Mouse (Mus musculus) liver, adult (tissue): ENCODE data around the gene 1700102P08Rik.

Experiments
- GATA4 ChIP-seq: IDR thresholded peaks from 2 replicates; pipeline ENCODE4 v1.6.1; 2014; ENCODE audit warnings: mild to moderate bottlenecking, low read length; ENCODE audit not compliant: insufficient replicate concordance

Gene 1700102P08Rik

DNA sequence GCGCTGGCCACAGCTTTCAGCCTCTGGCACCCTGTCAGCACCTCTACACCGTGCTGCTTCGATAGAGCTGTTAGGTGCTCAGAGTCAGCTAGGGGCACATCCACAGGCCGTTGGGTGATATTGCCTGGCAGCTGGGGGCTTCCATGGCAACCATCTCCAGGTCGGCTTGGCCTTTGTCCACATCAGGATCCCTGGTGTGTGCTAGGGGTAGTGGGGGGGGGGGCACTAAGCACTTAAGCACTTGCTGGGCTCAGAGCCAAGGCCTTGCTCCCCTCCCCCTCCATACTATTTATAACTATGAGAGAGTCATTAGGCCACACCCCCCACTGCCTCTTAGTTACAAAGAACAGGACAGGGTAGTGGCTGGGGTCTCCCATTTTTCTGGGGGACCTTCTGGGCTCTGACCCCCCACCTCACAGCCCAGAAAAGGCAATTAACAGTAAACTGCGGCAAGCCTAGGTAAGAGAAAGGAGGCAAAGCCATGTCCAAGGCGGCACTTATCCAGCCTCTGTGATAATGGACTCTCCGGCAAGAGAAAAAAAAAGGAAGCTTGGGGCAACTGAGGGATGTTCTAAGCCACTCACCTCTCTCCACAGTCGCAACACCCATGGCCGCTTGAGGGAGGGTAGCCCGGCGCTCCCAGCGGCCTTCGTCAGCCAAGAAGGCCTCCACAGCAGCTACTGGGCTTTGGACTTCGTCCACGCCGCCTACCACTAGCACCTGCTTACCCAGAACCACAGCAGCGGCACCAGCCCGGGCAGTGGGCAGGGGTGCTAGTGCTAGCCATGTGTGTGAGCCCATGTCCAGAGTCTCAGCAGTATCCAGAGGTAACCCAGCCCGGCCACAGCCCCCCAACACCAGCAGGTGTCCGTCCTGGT lies 57.9 kb downstream of the 1700102P08Rik start:
- TF ChIP-seq GATA4, result no peak

GRCm38 (mm10) chr9:108451170-108451493 lies 58.5 kb downstream of the 1700102P08Rik start:
- TF ChIP-seq GATA4, result no peak

DNA sequence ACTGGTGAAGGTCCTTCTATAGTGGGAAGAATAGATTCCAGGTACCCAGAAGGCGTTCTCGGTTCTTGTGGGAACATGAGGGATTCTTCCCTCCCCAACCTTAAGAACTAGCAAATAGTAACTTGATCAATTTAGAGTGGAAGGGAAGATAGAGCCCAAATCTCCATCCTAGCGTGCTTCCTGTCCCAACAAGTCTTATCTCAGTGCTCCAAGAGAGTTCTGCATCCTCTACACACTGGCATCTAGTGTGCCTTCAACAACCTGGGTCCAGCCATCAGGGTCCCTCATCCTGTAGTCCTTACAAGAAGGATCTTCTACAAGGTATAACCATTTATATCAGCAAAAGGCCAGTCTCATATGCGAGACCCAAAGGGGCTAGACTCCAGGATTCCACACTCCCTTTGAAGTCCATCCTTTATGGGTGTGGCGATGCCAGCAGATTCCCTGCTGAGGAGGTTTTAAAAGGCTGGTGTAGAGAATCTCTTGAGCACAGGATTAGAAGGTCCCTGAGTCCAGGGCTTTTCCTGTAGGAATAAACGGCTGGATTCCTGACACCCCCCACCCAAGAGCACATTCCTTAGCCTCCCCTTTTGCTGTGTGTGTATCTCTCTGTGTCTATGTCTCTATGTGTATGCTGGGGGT lies 59.0 kb downstream of the 1700102P08Rik start:
- no peak for TF ChIP-seq GATA4

DNA sequence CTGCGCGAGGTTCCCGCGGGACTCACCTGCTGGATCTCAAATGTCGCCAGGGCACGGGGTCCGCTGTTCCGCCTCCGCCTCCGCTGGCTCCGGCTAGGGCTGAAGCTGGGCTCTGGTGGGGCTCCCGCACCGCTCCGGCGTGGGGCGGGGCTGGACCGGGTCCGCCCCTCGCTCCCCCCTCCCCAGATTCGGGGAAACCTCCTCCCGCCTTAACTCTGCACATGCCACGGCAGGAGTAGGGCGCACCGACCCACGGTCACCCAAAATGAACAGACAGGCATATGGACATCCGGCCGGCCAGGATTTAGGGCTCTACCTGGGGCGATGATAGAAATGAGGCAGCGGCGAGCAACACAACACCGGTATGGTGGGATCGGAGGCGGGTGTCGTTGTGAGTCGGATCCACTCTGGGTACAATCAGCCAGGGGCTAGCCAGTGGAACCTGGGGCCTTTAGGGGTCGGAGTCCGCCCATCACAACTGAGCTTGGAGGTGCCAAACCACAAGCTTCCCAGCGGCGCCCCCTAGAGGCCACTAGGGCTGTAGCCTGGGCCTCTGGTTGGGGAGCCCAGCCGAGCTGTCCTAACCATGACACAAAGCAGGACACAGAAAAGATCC lies 59.8 kb downstream of the 1700102P08Rik start:
- no peak for TF ChIP-seq GATA4

GRCm38 (mm10) chr9:108452911-108453310 lies 60.3 kb downstream of the 1700102P08Rik start:
- TF ChIP-seq GATA4, result no peak

DNA sequence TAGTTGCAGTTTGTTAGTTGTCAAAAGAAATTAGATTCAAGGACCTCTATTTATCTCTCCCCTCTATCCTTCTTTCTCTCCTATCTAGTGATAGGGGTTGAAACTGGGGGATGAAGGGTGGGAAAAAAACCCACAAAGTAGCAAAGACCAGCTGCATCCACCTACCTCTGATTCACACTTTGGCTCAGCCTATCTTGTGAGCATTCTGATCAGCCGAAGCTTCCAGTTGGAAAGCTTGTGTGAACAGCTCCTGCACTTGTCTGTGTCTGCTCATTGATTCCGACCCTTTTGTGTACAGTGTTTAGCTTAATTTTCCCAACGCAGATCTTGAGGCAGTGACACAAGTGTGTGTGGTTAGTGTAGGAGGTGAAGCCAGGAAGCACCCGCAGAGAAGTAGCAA lies 60.9 kb downstream of the 1700102P08Rik start:
- no peak for TF ChIP-seq GATA4

- TF ChIP-seq GATA4, result no peak
These were observed 61.8 kb downstream of the 1700102P08Rik start for GRCm38 (mm10) chr9:108454429-108454828.

DNA sequence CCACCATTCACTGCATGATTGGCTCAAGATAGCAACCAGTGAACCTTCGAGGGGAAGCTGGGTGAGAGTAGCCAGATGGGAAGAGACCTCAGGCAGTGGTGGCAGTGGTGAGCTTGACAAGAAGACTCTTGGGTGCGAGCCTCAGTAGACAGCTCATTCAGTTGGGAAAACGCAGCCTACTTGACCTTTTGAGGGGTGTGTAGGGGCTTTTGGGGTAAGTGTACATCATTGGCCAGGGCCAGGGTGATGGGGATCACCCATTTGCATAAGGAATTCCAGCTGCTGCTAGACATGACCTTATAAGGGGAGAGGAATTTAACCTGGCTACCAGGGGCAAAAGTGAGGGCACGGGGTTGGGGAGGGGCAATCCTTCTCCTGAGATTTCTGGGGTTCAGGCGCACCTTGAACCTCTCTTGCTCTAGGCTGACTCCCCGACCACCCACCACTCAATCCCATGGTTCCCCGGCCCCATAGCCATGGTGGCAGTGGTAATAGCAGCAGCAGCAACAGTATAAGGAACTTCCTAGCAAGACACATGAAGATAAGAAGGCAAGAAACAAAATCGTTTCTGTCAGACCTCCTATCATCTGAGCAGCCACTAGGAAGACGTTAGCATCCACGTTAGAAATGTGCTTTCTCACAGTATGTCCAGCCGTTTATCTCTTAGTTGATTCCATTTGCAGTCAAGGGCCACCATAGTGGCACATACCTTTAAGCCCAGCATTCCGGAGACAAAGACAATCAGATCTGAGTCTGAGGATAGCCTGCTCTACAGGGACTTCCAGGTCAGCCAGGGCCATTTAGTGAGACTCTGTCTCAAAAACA lies 63.4 kb downstream of the 1700102P08Rik start:
- TF ChIP-seq GATA4, result no peak

DNA sequence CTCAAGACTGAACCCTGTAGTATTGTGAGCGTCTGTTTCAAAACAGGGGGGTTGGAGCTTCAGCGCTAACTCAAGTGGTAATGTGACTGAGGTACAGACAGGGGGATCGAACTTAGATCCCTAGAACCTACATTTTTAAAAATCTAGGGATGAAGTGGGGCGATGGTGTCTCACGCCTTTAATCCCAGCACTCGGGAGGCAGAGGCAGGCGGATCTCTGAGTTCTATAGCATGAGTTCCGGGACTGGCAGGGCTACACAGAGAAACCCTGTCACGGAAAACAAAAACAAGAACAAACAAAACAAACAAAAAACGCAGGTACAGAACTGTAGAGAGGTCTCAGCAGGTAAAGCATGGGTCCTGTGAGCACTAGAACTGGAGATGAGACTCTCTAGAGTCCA lies 64.3 kb downstream of the 1700102P08Rik start:
- TF ChIP-seq GATA4, result no peak

- no peak for TF ChIP-seq GATA4
These were observed 67.3 kb downstream of the 1700102P08Rik start for GRCm38 (mm10) chr9:108459939-108460318.
